ENCODE assay signal across 8 mouse cellular contexts in genomic region chr2:115860600-115861347, GRCm38 (mm10).
DNase-seq lines count a peak whose midpoint lies in the region; ATAC-seq and TF ChIP-seq lines count a peak whose summit lies in the region.

No protein-coding gene starts in this region.

- peak; percentile 58; the same call in 1 of the 2 replicates for ATAC-seq in heart, embryonic 12.5 days (ENCODE audit: insufficient number of reproducible peaks, low FRiP score)
- peak; percentile 50; the same call in 1 of the 2 replicates for ATAC-seq in kidney, embryonic 16.5 days (ENCODE audit: low FRiP score, low TSS enrichment)

- TF ChIP-seq POLR2A in cortical plate, adult 2 months (IDR thresholded peaks at IDR 0.05; ENCODE audit: extremely low read depth, insufficient read depth, low read length) = no peak

- peak overlapping the region; percentile 68 for H3K9ac ChIP-seq in heart, embryonic 12.5 days
- peak overlapping the region; percentile 61 for H3K9ac ChIP-seq in kidney, embryonic 16.5 days (replicated peaks; ENCODE audit: low read length)

- H3K9me3 ChIP-seq in heart, embryonic 12.5 days (replicated peaks) = no peaks in the 10 kb centered on the region
- H3K9me3 ChIP-seq in kidney, embryonic 16.5 days (ENCODE audit: low read length) = no peaks in the 10 kb centered on the region
- H3K9me3 ChIP-seq in midbrain, embryonic 10.5 days (replicated peaks) = no peaks in the 10 kb centered on the region

- 4% methylated on average over 25 of the region's 25 CpGs for WGBS in heart, embryonic 12.5 days
- WGBS in kidney, embryonic 16.5 days = 3% methylated on average over 25 of the region's 25 CpGs
- 2% methylated on average over 25 of the region's 25 CpGs for WGBS in midbrain, embryonic 10.5 days

- peak overlapping the region; percentile 86; the same call in 1 of the 2 replicates for H3K27ac ChIP-seq in cortical plate, adult 2 months (ENCODE audit: insufficient read depth, low read length)
- H3K27ac ChIP-seq in heart, embryonic 12.5 days (ENCODE audit: poor library complexity, severe bottlenecking) = peak overlapping the region; percentile 59
- peak overlapping the region; percentile 95 for H3K27ac ChIP-seq in kidney, embryonic 16.5 days (ENCODE audit: low read length)
- H3K27ac ChIP-seq in midbrain, embryonic 10.5 days (replicated peaks) = no peak overlapping the region; the same call in 1 of the 2 replicates

- peak; percentile 77 for DNase-seq in adrenal gland, adult 2 months
- peak; percentile 60 for DNase-seq in midbrain, embryonic 10.5 days (ENCODE audit: low spot score)
- no peak for DNase-seq in gastrocnemius, adult 18-20 months (ENCODE audit: low spot score)
- DNase-seq in cerebellum, adult 11 months = no peak
- DNase-seq in spleen, postnatal 14 days (ENCODE audit: low spot score in 2 of 2) = no peak

- no peaks in the 10 kb centered on the region for H3K27me3 ChIP-seq in heart, embryonic 12.5 days (replicated peaks)
- H3K27me3 ChIP-seq in kidney, embryonic 16.5 days (ENCODE audit: insufficient read depth, low read length) = 0 out of 2 replicates have a peak, but pooled peaks cover 2% of the 10 kb centered on the region
- peaks cover 76% of the 10 kb centered on the region for H3K27me3 ChIP-seq in midbrain, embryonic 10.5 days (ENCODE audit: low read depth, poor library complexity, severe bottlenecking)

- H3K4me2 ChIP-seq in heart, embryonic 12.5 days = peak overlapping the region; percentile 92
- H3K4me2 ChIP-seq in kidney, embryonic 16.5 days (replicated peaks; ENCODE audit: low read depth, low read length) = peak overlapping the region; percentile 63

- peaks cover 12% of the 10 kb centered on the region for H3K36me3 ChIP-seq in heart, embryonic 12.5 days
- H3K36me3 ChIP-seq in kidney, embryonic 16.5 days (ENCODE audit: insufficient read depth, low read length) = peaks cover 10% of the 10 kb centered on the region; the same call in 1 of the 2 replicates
- peaks cover 17% of the 10 kb centered on the region for H3K36me3 ChIP-seq in midbrain, embryonic 10.5 days

- TF ChIP-seq CTCF in cortical plate, adult 2 months (IDR thresholded peaks at IDR 0.05; ENCODE audit: extremely low read depth, insufficient read depth, low read length) = no peak

- H3K4me1 ChIP-seq in cortical plate, adult 2 months (ENCODE audit: control insufficient read depth, insufficient read depth, low read length) = 0 out of 2 replicates have a peak, but pooled peaks cover 1% of the 10 kb centered on the region
- peaks cover 24% of the 10 kb centered on the region for H3K4me1 ChIP-seq in heart, embryonic 12.5 days (replicated peaks)
- peaks cover 43% of the 10 kb centered on the region for H3K4me1 ChIP-seq in kidney, embryonic 16.5 days (ENCODE audit: insufficient read depth, low read length)
- peaks cover 56% of the 10 kb centered on the region for H3K4me1 ChIP-seq in midbrain, embryonic 10.5 days

- H3K4me3 ChIP-seq in cortical plate, adult 2 months (ENCODE audit: insufficient read depth, low read length) = no peak overlapping the region; the same call in 1 of the 2 replicates
- peak overlapping the region; percentile 46 for H3K4me3 ChIP-seq in heart, embryonic 12.5 days
- H3K4me3 ChIP-seq in kidney, embryonic 16.5 days (ENCODE audit: low read length) = peak overlapping the region; percentile 39
- H3K4me3 ChIP-seq in midbrain, embryonic 10.5 days = peak overlapping the region; percentile 47

Comparison
In these comparisons a context has a peak if more than half of its experiments do, and no peak if none do; other contexts are left out.
1. DNase-seq: peak in adrenal gland, adult 2 months (single experiment) and midbrain, embryonic 10.5 days (single experiment); none in gastrocnemius, adult 18-20 months (single experiment), cerebellum, adult 11 months (single experiment) and spleen, postnatal 14 days (0 of 2).